Mouse (Mus musculus): Measurements from ENCODE around the gene Nat14. TPM values are rescaled to one million over a fixed set of nuclear protein-coding genes. Genes with fewer than 3 reads are reported as not detected.
A peak's percentile ranks its signal among the peaks of the same experiment; 100 is the strongest.
"Not testable (repeated sequence)": the region's sequence is repeated elsewhere in the genome, so short reads cannot be mapped to it uniquely, and the experiment has no call there.

The Nat14 gene
- total RNA-seq (2021): 10 to 100 TPM; 57.9 to 67.4 TPM
- long read RNA-seq, transcript Nat14-204 (3 exons, 1,415 nt): minor isoform, 11 of 91 reads
- long read RNA-seq, transcript Nat14-201 (3 exons, 1,612 nt): major isoform, 31 of 91 reads
- long read RNA-seq, partial matches to known transcripts: 33 of 91 reads
- long read RNA-seq, other reads (novel, unspliced or antisense): 14 of 91 reads

GRCm38 (mm10) chr7:4921824-4922482, at the start of gene Nat14:
Gene Nat14, plus strand, starts transcription at chr7:4922028.
- no peak for DNase-seq (ENCODE audit: low spot score in 2 of 2)

- DNase-seq (ENCODE audit: low spot score in 2 of 2): peak; percentile 80 to 84
Observed at GRCm38 (mm10) chr7:4876753-4877221, 45.0 kb upstream of the Nat14 start, which contains the start of gene Isoc2a. Gene Isoc2a, plus strand, starts transcription at chr7:4877153.

GRCm38 (mm10) chr7:4877226-4877625, 44.6 kb upstream of the Nat14 start:
- DNase-seq (ENCODE audit: low spot score in 2 of 2): no peak

- DNase-seq (ENCODE audit: low spot score in 2 of 2): no peak
Observed at GRCm38 (mm10) chr7:4878186-4878585, 43.6 kb upstream of the Nat14 start.

- DNase-seq (ENCODE audit: low spot score in 2 of 2): not testable (repeated sequence)
Observed at GRCm38 (mm10) chr7:4879036-4879435, 42.8 kb upstream of the Nat14 start.

GRCm38 (mm10) chr7:4886680-4887079, 35.1 kb upstream of the Nat14 start:
- DNase-seq (ENCODE audit: low spot score in 2 of 2): no peak

GRCm38 (mm10) chr7:4895186-4895585, 26.6 kb upstream of the Nat14 start:
- no peak for DNase-seq (ENCODE audit: low spot score in 2 of 2)

GRCm38 (mm10) chr7:4898851-4899648, 22.8 kb upstream of the Nat14 start:
- DNase-seq (ENCODE audit: low spot score in 2 of 2): no peak

GRCm38 (mm10) chr7:4899649-4900522, 21.9 kb upstream of the Nat14 start:
- no peak for DNase-seq (ENCODE audit: low spot score in 2 of 2)

- DNase-seq (ENCODE audit: low spot score in 2 of 2): no peak
Observed at GRCm38 (mm10) chr7:4900523-4900851, 21.3 kb upstream of the Nat14 start.

- DNase-seq (ENCODE audit: low spot score in 2 of 2): peak in 1 of 2 experiments; percentile 38
Observed at GRCm38 (mm10) chr7:4901171-4901570, 20.7 kb upstream of the Nat14 start.

- no peak for DNase-seq (ENCODE audit: low spot score in 2 of 2)
Observed at GRCm38 (mm10) chr7:4902404-4902803, 19.4 kb upstream of the Nat14 start.

GRCm38 (mm10) chr7:4906466-4906950, 15.3 kb upstream of the Nat14 start, which contains the start of gene Gm36210:
Gene Gm36210, minus strand, starts transcription at chr7:4906516.
- no peak for DNase-seq (ENCODE audit: low spot score in 2 of 2)

- DNase-seq (ENCODE audit: low spot score in 2 of 2): peak; percentile 71 to 77
Observed at GRCm38 (mm10) chr7:4911561-4911960, 10.3 kb upstream of the Nat14 start.

GRCm38 (mm10) chr7:4912248-4912647, 9.6 kb upstream of the Nat14 start:
- no peak for DNase-seq (ENCODE audit: low spot score in 2 of 2)

GRCm38 (mm10) chr7:4915007-4915665, 6.7 kb upstream of the Nat14 start, which contains the start of gene Zfp628:
Gene Zfp628, plus strand, starts transcription at chr7:4915217.
- DNase-seq (ENCODE audit: low spot score in 2 of 2): peak; percentile 92 to 96

- DNase-seq (ENCODE audit: low spot score in 2 of 2): peak; percentile 27 to 54
Observed at GRCm38 (mm10) chr7:4915669-4916416, 6.0 kb upstream of the Nat14 start.

- no peak for DNase-seq (ENCODE audit: low spot score in 2 of 2)
Observed at GRCm38 (mm10) chr7:4917494-4917893, 4.3 kb upstream of the Nat14 start.

GRCm38 (mm10) chr7:4918681-4919080, 3.1 kb upstream of the Nat14 start:
- no peak for DNase-seq (ENCODE audit: low spot score in 2 of 2)
